Mouse (Mus musculus) midbrain, postnatal 0 days (tissue): ENCODE measurements at regions not wholly inside any gene's neighbourhood (a gene's known extent, or its start where the extent isn't known, plus 50 kb on each side); places are given as distances from the start of the nearest gene placed in this dataset.

Experiments used
- ATAC-seq: fragments of 200-750 bp; cut with Nextera tagmentation; 2 replicates; pipeline ENCODE4 v1.8.0; 2017; ENCODE audit warnings: moderate number of reproducible peaks, mild to moderate bottlenecking, moderate TSS enrichment, moderate library complexity; ENCODE audit not compliant: low FRiP score
- DNase-seq: peaks from one replicate; pipeline ENCODE4 v3.0.0-alpha.2; 2015; ENCODE audit warnings: low spot score
- H3K27ac ChIP-seq: fragments of 300-500 bp; sonication (generic); 2 replicates; pipeline ENCODE4 v1.5.1; 2014; ENCODE audit warnings: low read depth, mild to moderate bottlenecking, low read length, mixed read lengths
- H3K27me3 ChIP-seq: fragments of 300-500 bp; sonication (generic); 2 replicates; pipeline ENCODE4 v1.6.1; 2014; ENCODE audit warnings: low read length, control low read depth, mixed read lengths; ENCODE audit not compliant: insufficient read depth
- H3K36me3 ChIP-seq: fragments of 300-500 bp; sonication (generic); 2 replicates; pipeline ENCODE4 v1.6.1; 2014; ENCODE audit warnings: low read length, control low read depth, mixed read lengths; ENCODE audit not compliant: insufficient read depth
- H3K4me1 ChIP-seq: fragments of 300-500 bp; sonication (generic); 2 replicates; pipeline ENCODE4 v1.6.1; 2014; ENCODE audit warnings: mild to moderate bottlenecking, control low read depth, antibody characterized with exemption, low read length, mixed read lengths; ENCODE audit not compliant: insufficient read depth
- H3K4me2 ChIP-seq: fragments of 300-500 bp; sonication (generic); 2 replicates; pipeline ENCODE4 v1.6.1; 2014; ENCODE audit warnings: low read depth, mild to moderate bottlenecking, low read length, mixed read lengths; ENCODE audit not compliant: poor library complexity, severe bottlenecking
- H3K4me3 ChIP-seq: fragments of 300-500 bp; sonication (generic); 2 replicates; pipeline ENCODE4 v1.5.1; 2014; ENCODE audit warnings: low read depth, mild to moderate bottlenecking, low read length, moderate library complexity
- H3K9ac ChIP-seq: fragments of 300-500 bp; sonication (generic); replicated peaks from 2 replicates; pipeline ENCODE4 v1.6.1; 2014; ENCODE audit warnings: mild to moderate bottlenecking, low read length, moderate library complexity, mixed read lengths; ENCODE audit not compliant: poor library complexity, severe bottlenecking
- H3K9me3 ChIP-seq: fragments of 300-500 bp; sonication (generic); 2 replicates; pipeline ENCODE4 v1.6.1; 2016; ENCODE audit warnings: low read length, control low read depth
- CTCF ChIP-seq: IDR thresholded peaks from 2 replicates; pipeline ENCODE4 v1.5.1; 2016; ENCODE audit warnings: antibody characterized with exemption, mild to moderate bottlenecking
- WGBS: fragments of 180-500 bp; shearing (Covaris S2); extraction: QIAGEN DNeasy Blood & Tissue Kit; methylation state at CpG from one replicate; pipeline ENCODE4 v1.1.7; 2014; 5-methylcytosine and 5-hydroxymethylcytosine counted together

DNA sequence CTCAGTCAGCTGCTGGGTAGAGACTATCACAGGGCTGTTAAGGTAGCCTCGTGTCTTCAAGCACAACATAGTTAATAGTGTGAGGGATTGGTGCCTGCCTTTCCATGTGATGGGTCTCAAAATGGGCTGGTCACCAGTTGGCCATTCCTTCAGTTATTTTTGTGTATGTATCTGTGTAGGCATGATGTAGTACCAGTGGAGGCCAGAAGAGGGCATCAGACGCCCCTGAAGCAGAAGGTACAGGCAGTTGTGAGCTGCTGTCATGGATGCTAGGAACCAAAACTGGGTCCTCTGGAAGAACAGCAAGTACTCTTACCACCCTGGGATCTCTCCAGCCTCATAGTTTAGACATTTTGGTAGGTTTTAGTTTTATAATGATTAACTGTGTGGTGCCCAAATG, 228.9 kb upstream of the 1700056E22Rik start:
- H3K4me1 ChIP-seq = no peaks in the 10 kb centered on the region
- DNase-seq (no peak), ATAC-seq (no peak)
- peak; percentile 50 for TF ChIP-seq CTCF
- no peaks in the 10 kb centered on the region for H3K9me3 ChIP-seq
- WGBS = 63% methylated on average over 2 of the region's 2 CpGs
- H3K4me2 ChIP-seq = no peak overlapping the region
- no peak overlapping the region for H3K27ac ChIP-seq
- no peak overlapping the region for H3K9ac ChIP-seq
- no peak overlapping the region for H3K4me3 ChIP-seq
- H3K27me3 ChIP-seq = peaks cover under 1% of the 10 kb centered on the region; the same call in 1 of the 2 replicates
- H3K36me3 ChIP-seq = no peaks in the 10 kb centered on the region

DNA sequence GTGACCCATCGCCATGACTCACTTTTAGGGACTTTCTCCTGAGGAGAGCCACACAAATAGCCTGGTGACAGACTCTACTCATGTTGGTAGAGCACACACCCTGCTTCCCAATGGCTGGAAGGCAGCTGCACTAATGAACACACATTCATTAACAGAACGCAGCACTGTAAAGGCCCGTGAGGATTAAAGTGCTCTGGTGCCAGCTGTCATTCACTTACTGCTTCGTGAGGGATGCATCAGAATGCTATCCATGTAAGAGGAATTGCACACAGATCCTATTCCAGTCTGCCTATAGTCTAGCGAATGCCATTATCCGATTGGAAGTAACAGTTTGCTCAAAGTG, 227.3 kb upstream of the 1700056E22Rik start:
- H3K4me2 ChIP-seq = no peak overlapping the region
- H3K4me3 ChIP-seq = no peak overlapping the region
- H3K27ac ChIP-seq = no peak overlapping the region
- no peaks in the 10 kb centered on the region for H3K4me1 ChIP-seq
- no peaks in the 10 kb centered on the region; the same call in 1 of the 2 replicates for H3K27me3 ChIP-seq
- no peak overlapping the region for H3K9ac ChIP-seq
- no peak for TF ChIP-seq CTCF
- ATAC-seq (no peak), DNase-seq (no peak)
- 74% methylated on average over 6 of the region's 6 CpGs for WGBS
- no peaks in the 10 kb centered on the region for H3K9me3 ChIP-seq
- no peaks in the 10 kb centered on the region for H3K36me3 ChIP-seq

GRCm38 (mm10) chr1:184260722-184261384, 226.8 kb upstream of the 1700056E22Rik start:
- no peaks in the 10 kb centered on the region; the same call in 1 of the 2 replicates for H3K27me3 ChIP-seq
- no peaks in the 10 kb centered on the region for H3K9me3 ChIP-seq
- no peak for DNase-seq
- ATAC-seq = no peak
- no peak for TF ChIP-seq CTCF
- no peaks in the 10 kb centered on the region for H3K4me1 ChIP-seq
- no peak overlapping the region for H3K4me3 ChIP-seq
- no peak overlapping the region for H3K4me2 ChIP-seq
- H3K36me3 ChIP-seq = no peaks in the 10 kb centered on the region
- WGBS = 89% methylated on average over 6 of the region's 6 CpGs
- H3K27ac ChIP-seq = no peak overlapping the region
- no peak overlapping the region for H3K9ac ChIP-seq

GRCm38 (mm10) chr1:184259853-184260252, 225.8 kb upstream of the 1700056E22Rik start:
- no peak overlapping the region for H3K4me3 ChIP-seq
- no peak for ATAC-seq
- no peak overlapping the region for H3K9ac ChIP-seq
- H3K9me3 ChIP-seq = no peaks in the 10 kb centered on the region
- no peaks in the 10 kb centered on the region for H3K4me1 ChIP-seq
- no peak for DNase-seq
- TF ChIP-seq CTCF = no peak
- no peak overlapping the region for H3K27ac ChIP-seq
- H3K36me3 ChIP-seq = no peaks in the 10 kb centered on the region
- no peak overlapping the region for H3K4me2 ChIP-seq
- WGBS = 91% methylated on average over 9 of the region's 9 CpGs
- H3K27me3 ChIP-seq = no peaks in the 10 kb centered on the region; the same call in 1 of the 2 replicates

- H3K27me3 ChIP-seq = no peaks in the 10 kb centered on the region; the same call in 1 of the 2 replicates
- no peak overlapping the region for H3K4me3 ChIP-seq
- no peak for ATAC-seq
- TF ChIP-seq CTCF = no peak; the same call in 1 of the 2 replicates
- no peaks in the 10 kb centered on the region for H3K36me3 ChIP-seq
- H3K4me1 ChIP-seq = no peaks in the 10 kb centered on the region
- H3K9ac ChIP-seq = no peak overlapping the region
- 94% methylated on average over 6 of the region's 6 CpGs for WGBS
- DNase-seq = no peak
- no peak overlapping the region for H3K27ac ChIP-seq
- no peaks in the 10 kb centered on the region for H3K9me3 ChIP-seq
- no peak overlapping the region for H3K4me2 ChIP-seq
Measured at GRCm38 (mm10) chr1:184257356-184257755, 223.3 kb upstream of the 1700056E22Rik start.

DNA sequence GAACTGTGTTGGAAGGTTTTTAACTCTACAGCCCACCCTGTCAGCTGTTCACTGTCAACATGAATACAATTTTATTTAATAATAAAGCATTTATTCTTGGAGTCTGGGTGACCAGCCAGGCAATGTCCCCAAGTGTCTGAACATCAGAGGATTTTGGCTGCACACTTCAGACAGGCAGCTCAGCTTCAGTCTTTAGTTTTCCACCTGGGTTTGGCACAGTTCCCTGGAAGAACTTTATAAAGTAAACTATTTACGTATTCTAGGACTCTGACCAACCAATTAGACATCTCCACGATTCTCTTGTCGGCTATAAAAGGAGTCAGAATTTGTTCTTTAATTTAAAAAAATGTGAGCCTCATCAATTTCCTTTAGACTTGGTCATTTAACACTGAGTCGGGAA, 220.8 kb upstream of the 1700056E22Rik start:
- H3K4me2 ChIP-seq = no peak overlapping the region
- no peak for TF ChIP-seq CTCF
- H3K27me3 ChIP-seq = no peaks in the 10 kb centered on the region; the same call in 1 of the 2 replicates
- DNase-seq = no peak
- no peak overlapping the region for H3K27ac ChIP-seq
- H3K4me1 ChIP-seq = no peaks in the 10 kb centered on the region
- no peaks in the 10 kb centered on the region for H3K9me3 ChIP-seq
- no peak overlapping the region for H3K4me3 ChIP-seq
- H3K36me3 ChIP-seq = no peaks in the 10 kb centered on the region
- ATAC-seq = no peak
- H3K9ac ChIP-seq = no peak overlapping the region
- 86% methylated on average over 4 of the region's 4 CpGs for WGBS
